Mouse (Mus musculus) kidney, postnatal 0 days (tissue): ENCODE data around the gene Dclk1. TPM values are rescaled to one million over a fixed set of nuclear protein-coding genes. Genes with fewer than 3 reads are reported as not detected.

Experiments
- ATAC-seq: fragments of 200-750 bp; cut with Nextera tagmentation; replicated peaks from 2 replicates; pipeline ENCODE4 v1.8.0; 2017; ENCODE audit warnings: low read depth, moderate number of reproducible peaks, moderate TSS enrichment, moderate library complexity; ENCODE audit not compliant: low FRiP score
- DNase-seq: peaks from one replicate; pipeline ENCODE4 v3.0.0-alpha.2; 2016; ENCODE audit warnings: low spot score
- H3K27ac ChIP-seq: fragments of 300-500 bp; sonication (generic); 2 replicates; pipeline ENCODE4 v1.5.1; 2014; ENCODE audit warnings: mild to moderate bottlenecking
- H3K27me3 ChIP-seq: fragments of 300-500 bp; sonication (generic); 2 replicates; pipeline ENCODE4 v1.6.1; 2014; ENCODE audit warnings: low read length, mixed read lengths; ENCODE audit not compliant: insufficient read depth
- H3K36me3 ChIP-seq: fragments of 300-500 bp; sonication (generic); 2 replicates; pipeline ENCODE4 v1.6.1; 2014; ENCODE audit warnings: low read length, mixed read lengths; ENCODE audit not compliant: insufficient read depth
- H3K4me1 ChIP-seq: fragments of 300-500 bp; sonication (generic); replicated peaks from 2 replicates; pipeline ENCODE4 v1.6.1; 2014; ENCODE audit warnings: antibody characterized with exemption, low read length, mixed read lengths; ENCODE audit not compliant: insufficient read depth
- H3K4me2 ChIP-seq: fragments of 300-500 bp; sonication (generic); 2 replicates; pipeline ENCODE4 v1.6.1; 2014; ENCODE audit warnings: mild to moderate bottlenecking, low read length, moderate library complexity, mixed read lengths
- H3K4me3 ChIP-seq: fragments of 300-500 bp; sonication (generic); replicated peaks from 2 replicates; pipeline ENCODE4 v1.5.1; 2014; ENCODE audit warnings: low read depth, low read length
- H3K9ac ChIP-seq: fragments of 300-500 bp; sonication (generic); 2 replicates; pipeline ENCODE4 v1.6.1; 2014; ENCODE audit warnings: low read depth, low read length
- H3K9me3 ChIP-seq: fragments of 300-500 bp; sonication (generic); replicated peaks from 2 replicates; pipeline ENCODE4 v1.6.1; 2016; ENCODE audit warnings: low read length, inconsistent platforms, mixed read lengths
- CTCF ChIP-seq: IDR thresholded peaks from 2 replicates; pipeline ENCODE4 v1.5.1; 2016; ENCODE audit warnings: antibody characterized with exemption, low read depth, mild to moderate bottlenecking, moderate library complexity
- WGBS: fragments of 180-500 bp; shearing (Covaris S2); extraction: QIAGEN DNeasy Blood & Tissue Kit; methylation state at CpG from one replicate; pipeline ENCODE4 v1.1.7; 2014; 5-methylcytosine and 5-hydroxymethylcytosine counted together
- polyA plus RNA-seq: library from polyadenylated mRNA; unstranded; fragments of >200 nt; fragmentation: Nextera tagmentation; extraction: Ambion mirVana; gene quantifications from 2 replicates; pipeline ENCODE4 v1.2.1, GENCODE M21; 2015

Gene Dclk1
- polyA plus RNA-seq, 1 experiment from 2014 or later, result 18.3 TPM

DNA sequence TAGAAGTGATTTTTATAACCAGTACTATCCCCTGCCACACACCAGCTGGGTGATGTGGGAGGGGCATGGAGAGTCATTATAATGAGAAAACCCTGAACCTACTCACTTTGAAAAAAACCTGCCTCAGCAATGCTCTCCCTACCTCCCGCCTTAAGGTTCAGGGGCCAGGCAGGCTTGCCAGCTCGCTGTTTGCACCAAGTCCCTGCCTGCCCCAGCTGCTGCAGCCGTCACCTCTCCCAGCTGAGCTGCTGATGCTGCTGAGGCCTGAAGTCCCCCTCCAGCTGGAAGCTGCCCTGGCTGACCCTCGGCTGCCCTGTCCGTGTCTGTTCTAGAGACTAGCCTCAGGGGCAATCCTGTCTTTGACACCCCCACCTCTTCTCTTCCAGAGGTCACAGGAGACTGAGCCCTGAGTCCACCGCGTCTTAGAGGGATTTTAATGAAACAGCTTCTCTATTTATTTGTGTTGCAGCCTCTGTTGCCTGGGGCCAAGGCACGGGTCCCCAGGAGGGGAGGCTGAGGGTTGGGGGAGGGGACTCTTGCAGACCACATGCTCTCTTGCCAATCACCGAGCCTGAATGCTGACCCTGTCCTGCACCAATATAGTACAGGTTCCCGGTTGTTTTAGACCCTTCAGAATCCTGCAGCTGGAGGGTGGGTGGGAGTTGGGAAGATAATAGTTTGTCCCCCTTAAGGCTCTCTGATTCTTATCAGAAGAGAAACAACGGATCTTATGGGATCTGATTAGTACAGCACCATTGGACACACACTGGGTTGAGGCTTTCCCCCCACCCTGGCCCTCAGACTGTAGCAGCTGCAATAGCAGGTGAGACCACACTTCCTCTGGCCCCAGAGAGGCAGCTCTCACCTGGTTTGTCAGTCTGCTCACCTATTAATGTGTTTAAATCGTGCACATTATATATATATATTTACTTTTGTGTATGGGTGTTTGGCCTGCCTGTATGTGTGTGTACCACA lies 346.1 kb downstream of the Dclk1 start:
- ATAC-seq (peak; percentile 92), DNase-seq (peak; percentile 64)
- Histone ChIP-seq H3K27me3 (no peaks in the 10 kb centered on the region), H3K4me1 (no peaks in the 10 kb centered on the region; the same call in 1 of the 2 replicates), H3K4me2 (peak overlapping the region; percentile 37), H3K36me3 (no peaks in the 10 kb centered on the region), H3K4me3 (no peak overlapping the region), H3K27ac (peak overlapping the region; percentile 50; the same call in 1 of the 2 replicates), H3K9ac (no peak overlapping the region), H3K9me3 (no peaks in the 10 kb centered on the region)
- TF ChIP-seq CTCF, result no peak
- WGBS, result 13% methylated on average over 12 of the region's 12 CpGs

Other genes starting within 250 kb of the Dclk1 start
- 1.4 and 1.6 TPM in 2 replicates for gene Ccna1, start 186.9 kb upstream of the Dclk1 start, polyA plus RNA-seq
- 29.5 and 33.3 TPM in 2 replicates for gene Spg20, start 130.3 kb upstream of the Dclk1 start, polyA plus RNA-seq
- gene Ccdc169, start 105.0 kb upstream of the Dclk1 start, polyA plus RNA-seq, result 0.20 and 0.28 TPM in 2 replicates
- not detected in 2 replicates for gene Sohlh2, start 60.3 kb upstream of the Dclk1 start, polyA plus RNA-seq
- not detected in 2 replicates for gene Gm21954, start 229.8 kb downstream of the Dclk1 start, polyA plus RNA-seq